ENCODE assay signal across 8 mouse cellular contexts in the genomic region with DNA sequence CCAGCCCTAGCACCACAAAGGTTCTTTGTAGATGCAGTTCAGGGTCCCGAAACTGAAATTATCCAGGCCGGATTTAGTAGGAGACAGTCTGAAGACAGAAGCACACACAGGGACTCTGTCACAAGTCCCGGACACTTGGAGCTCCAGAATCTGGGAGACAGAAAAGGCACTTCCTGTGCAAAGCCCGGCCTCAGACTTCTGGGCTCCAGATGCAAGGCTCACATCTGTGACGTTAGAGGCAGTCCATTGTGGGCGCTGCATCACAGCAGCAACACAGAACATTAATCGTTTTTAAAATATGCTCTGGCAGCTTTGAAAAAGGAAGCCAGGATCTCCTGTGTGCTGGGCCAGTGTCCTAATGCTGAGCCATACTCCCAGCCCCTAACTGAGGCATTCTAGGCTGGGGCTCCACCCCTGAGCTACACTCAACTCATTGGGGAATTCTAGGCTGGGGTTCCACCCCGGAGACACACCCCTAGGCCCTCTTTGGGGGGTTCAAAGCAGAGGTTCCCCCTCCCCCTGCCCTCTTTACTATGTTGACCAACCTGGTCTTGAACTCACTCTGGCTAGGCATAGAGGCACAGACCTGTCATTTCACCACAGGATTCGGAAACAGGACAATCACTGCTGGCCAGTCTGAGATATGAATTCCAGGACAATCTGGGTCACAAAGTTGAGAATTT. TPM values are rescaled to one million over a fixed set of nuclear protein-coding genes. Genes with fewer than 3 reads are reported as not detected.
DNase-seq lines count a peak whose midpoint lies in the region; ATAC-seq and TF ChIP-seq lines count a peak whose summit lies in the region.
"Had no signal": no experiment of that assay in that cellular context is flagged by ENCODE, and none has a peak within 500 bp of the region (broad histone marks: within the 10 kb centered on the region; RNA-seq: fewer than 3 reads in every experiment).

No protein-coding gene starts in this region.

- TF ChIP-seq POLR2A in CH12.LX (IDR thresholded peaks at IDR 0.05; ENCODE audit: low read depth, low read length): 0 out of 2 replicates have a peak, but pooled peaks have one; percentile 34

- no peak for DNase-seq in CH12.LX (ENCODE audit: extremely low read depth)
- DNase-seq in T-cell, adult 2 months (ENCODE audit: low spot score): peak; percentile 42
- DNase-seq in kidney, postnatal 0 days (ENCODE audit: low spot score): peak; percentile 83
- DNase-seq in midbrain, embryonic 10.5 days (ENCODE audit: low spot score): no peak
- DNase-seq in right cerebral cortex, adult 2 months (ENCODE audit: low spot score in 2 of 2): no peak
- DNase-seq in Muller cell, postnatal 12 days (ENCODE audit: inconsistent ontology term): no peak

- no peaks in the 10 kb centered on the region for H3K9me3 ChIP-seq in CH12.LX (replicated peaks; ENCODE audit: low read length)
- no peaks in the 10 kb centered on the region for H3K9me3 ChIP-seq in heart, embryonic 13.5 days
- no peaks in the 10 kb centered on the region for H3K9me3 ChIP-seq in kidney, postnatal 0 days (replicated peaks; ENCODE audit: low read length)
- no peaks in the 10 kb centered on the region for H3K9me3 ChIP-seq in midbrain, embryonic 10.5 days (replicated peaks)

- H3K4me1 ChIP-seq in CH12.LX (ENCODE audit: control insufficient read depth in 1 of 2, insufficient read depth in 2 of 2): peaks cover 12 to 44% of the 10 kb centered on the region in 2 experiments
- peaks cover 49% of the 10 kb centered on the region for H3K4me1 ChIP-seq in heart, embryonic 13.5 days
- peaks cover 23% of the 10 kb centered on the region for H3K4me1 ChIP-seq in kidney, postnatal 0 days (replicated peaks; ENCODE audit: insufficient read depth, low read length)
- peaks cover 60% of the 10 kb centered on the region for H3K4me1 ChIP-seq in midbrain, embryonic 10.5 days

- no peak for TF ChIP-seq EP300 in CH12.LX (IDR thresholded peaks at IDR 0.05; ENCODE audit: low read length)

- peak overlapping the region; percentile 97 for H3K9ac ChIP-seq in CH12.LX (ENCODE audit: insufficient read depth, low read depth)
- peak overlapping the region; percentile 91 for H3K9ac ChIP-seq in heart, embryonic 13.5 days
- H3K9ac ChIP-seq in kidney, postnatal 0 days (ENCODE audit: low read depth, low read length): peak overlapping the region; percentile 65; the same call in 1 of the 2 replicates

- peaks cover 27% of the 10 kb centered on the region for H3K79me2 ChIP-seq in CH12.LX (replicated peaks; ENCODE audit: control insufficient read depth, extremely low read depth, insufficient read depth, poor library complexity, severe bottlenecking)

- H3K4me3 ChIP-seq in CH12.LX (replicated peaks in 1 of 3; ENCODE audit: low read depth in 2 of 3, low read length in 2 of 3, poor library complexity in 1 of 3): peak overlapping the region; percentile 51 to 90 (median 58)
- peak overlapping the region; percentile 83 for H3K4me3 ChIP-seq in heart, embryonic 13.5 days
- no peak overlapping the region for H3K4me3 ChIP-seq in kidney, postnatal 0 days (replicated peaks; ENCODE audit: low read depth, low read length)
- H3K4me3 ChIP-seq in midbrain, embryonic 10.5 days: peak overlapping the region; percentile 74

- 44% methylated on average over 9 of the region's 9 CpGs for WGBS in heart, embryonic 13.5 days
- WGBS in kidney, postnatal 0 days: 30% methylated on average over 9 of the region's 9 CpGs
- 73% methylated on average over 9 of the region's 9 CpGs for WGBS in midbrain, embryonic 10.5 days

- dilution Hi-C loops in CH12.LX (cut with MboI; ENCODE audit: extremely low pct_ligation_motif_present, extremely low pct_unique_long_range_greater_than_20kb, low sequenced_read_pairs): no loop called here

- H3K27ac ChIP-seq in CH12.LX (ENCODE audit: insufficient read depth, low read depth): peak overlapping the region; percentile 96
- H3K27ac ChIP-seq in heart, embryonic 13.5 days (replicated peaks): peak overlapping the region; percentile 100
- H3K27ac ChIP-seq in kidney, postnatal 0 days: peak overlapping the region; percentile 99
- peak overlapping the region; percentile 100 for H3K27ac ChIP-seq in midbrain, embryonic 10.5 days (replicated peaks)

- no peak for TF ChIP-seq RAD21 in CH12.LX (IDR thresholded peaks at IDR 0.05; ENCODE audit: low read depth, low read length)

- TF ChIP-seq CTCF in CH12.LX (conservative IDR thresholded peaks at IDR 0.05 in 1 of 2, IDR thresholded peaks at IDR 0.05 in 1 of 2; ENCODE audit: low read depth in 2 of 2, low read length in 2 of 2): no peak
- no peak for TF ChIP-seq CTCF in kidney, postnatal 0 days (IDR thresholded peaks at IDR 0.05; ENCODE audit: low read depth)

- in situ Hi-C loops in CH12.LX (cut with MboI; ENCODE audit: low pct_ligation_motif_present, low pct_unique_long_range_greater_than_20kb, low sequenced_read_pairs): no loop called here

- ATAC-seq in heart, embryonic 13.5 days (ENCODE audit: extremely low read depth, insufficient number of reproducible peaks, low FRiP score, low TSS enrichment): no peak
- ATAC-seq in kidney, postnatal 0 days (replicated peaks; ENCODE audit: low FRiP score, low read depth): no peak

- H3K4me2 ChIP-seq in CH12.LX (ENCODE audit: insufficient read depth, low read depth, poor library complexity, severe bottlenecking): peak overlapping the region; percentile 84
- H3K4me2 ChIP-seq in heart, embryonic 13.5 days: peak overlapping the region; percentile 93
- peak overlapping the region; percentile 68 for H3K4me2 ChIP-seq in kidney, postnatal 0 days (ENCODE audit: low read length)

- H3K36me3 ChIP-seq in CH12.LX (replicated peaks in 1 of 2; ENCODE audit: control insufficient read depth in 1 of 2, insufficient read depth in 1 of 2, low read length in 1 of 2): peaks cover 10 to 18% of the 10 kb centered on the region in 2 experiments
- peaks cover 11% of the 10 kb centered on the region for H3K36me3 ChIP-seq in heart, embryonic 13.5 days
- H3K36me3 ChIP-seq in kidney, postnatal 0 days (ENCODE audit: insufficient read depth, low read length): no peaks in the 10 kb centered on the region
- peaks cover 20% of the 10 kb centered on the region for H3K36me3 ChIP-seq in midbrain, embryonic 10.5 days

- no peaks in the 10 kb centered on the region for H3K27me3 ChIP-seq in CH12.LX (replicated peaks)
- H3K27me3 ChIP-seq in heart, embryonic 13.5 days (replicated peaks): no peaks in the 10 kb centered on the region
- no peaks in the 10 kb centered on the region for H3K27me3 ChIP-seq in kidney, postnatal 0 days (ENCODE audit: insufficient read depth, low read length)
- no peaks in the 10 kb centered on the region for H3K27me3 ChIP-seq in midbrain, embryonic 10.5 days (ENCODE audit: low read depth, poor library complexity, severe bottlenecking)

TF ChIP-seq in CH12.LX, 34 proteins besides CTCF, POLR2A, EP300 and RAD21 (continues in another document):
- no peak for TF ChIP-seq BHLHE40 (IDR thresholded peaks at IDR 0.05; ENCODE audit: low read depth, low read length)
- 0 out of 2 replicates have a peak, but pooled peaks have one; percentile 13 for TF ChIP-seq NRF1 (IDR thresholded peaks at IDR 0.05; ENCODE audit: low read depth, low read length)
- no peak for TF ChIP-seq E2F4 (IDR thresholded peaks at IDR 0.05; ENCODE audit: insufficient replicate concordance, low read depth, low read length)
- no peak for TF ChIP-seq SMC3 (IDR thresholded peaks at IDR 0.05; ENCODE audit: low read depth, low read length)
- TF ChIP-seq USF1 (IDR thresholded peaks at IDR 0.05; ENCODE audit: low read depth, low read length): no peak
- TF ChIP-seq JUND (conservative IDR thresholded peaks at IDR 0.05; ENCODE audit: low read depth, low read length): no peak
- TF ChIP-seq CHD2 (IDR thresholded peaks at IDR 0.05; ENCODE audit: low read length): peak; percentile 63
- TF ChIP-seq PAX5 (IDR thresholded peaks at IDR 0.05; ENCODE audit: low read length): no peak
- TF ChIP-seq NELFE (IDR thresholded peaks at IDR 0.05; ENCODE audit: low read depth, low read length): 0 out of 2 replicates have a peak, but pooled peaks have one; percentile 27

RNA-seq across cellular contexts. Expression of a gene that starts 2.0 kb away (rescaled TPM):
- total RNA-seq in CH12.LX (2012; rRNA removed) (252 and 284 TPM in 2 replicates), CH12.LX (2014; rRNA removed) (261 and 284 TPM in 2 replicates)
- 482 and 497 TPM in 2 replicates for polyA plus RNA-seq in CH12.LX (2012; ENCODE audit: insufficient read length, low read depth)
- 122 and 141 TPM in 2 replicates for polyA plus RNA-seq in heart, embryonic 13.5 days (2015; fragmentation: Nextera tagmentation; extraction: Ambion mirVana)
- 220 and 238 TPM in 2 replicates for polyA plus RNA-seq in kidney, postnatal 0 days (2015; fragmentation: Nextera tagmentation; extraction: Ambion mirVana)
- polyA plus RNA-seq in midbrain, embryonic 10.5 days (2016; fragmentation: Nextera tagmentation; extraction: Ambion mirVana): 296 and 334 TPM in 2 replicates

RNA-seq across cellular contexts. Expression of a gene that starts 22.0 kb away (rescaled TPM):
- 0.30 TPM in 1 of 2 replicates, not detected in the other for total RNA-seq in CH12.LX (2012; rRNA removed)
- total RNA-seq in CH12.LX (2014; rRNA removed): not detected in 2 replicates
- 0.39 TPM in 1 of 2 replicates, not detected in the other for polyA plus RNA-seq in CH12.LX (2012; ENCODE audit: insufficient read length, low read depth)
- 2.5 and 2.6 TPM in 2 replicates for polyA plus RNA-seq in heart, embryonic 13.5 days (2015; fragmentation: Nextera tagmentation; extraction: Ambion mirVana)
- polyA plus RNA-seq in kidney, postnatal 0 days (2015; fragmentation: Nextera tagmentation; extraction: Ambion mirVana): 6.5 and 7.9 TPM in 2 replicates
- polyA plus RNA-seq in midbrain, embryonic 10.5 days (2016; fragmentation: Nextera tagmentation; extraction: Ambion mirVana): 8.0 and 13.5 TPM in 2 replicates

RNA-seq across cellular contexts. Expression of a gene that starts 22.2 kb away (rescaled TPM):
- total RNA-seq in CH12.LX (2012; rRNA removed) (0.47 and 0.55 TPM in 2 replicates), CH12.LX (2014; rRNA removed) (not detected in 2 replicates)
- 3.4 TPM in 2 replicates for polyA plus RNA-seq in CH12.LX (2012; ENCODE audit: insufficient read length, low read depth)
- 15.8 and 16.4 TPM in 2 replicates for polyA plus RNA-seq in heart, embryonic 13.5 days (2015; fragmentation: Nextera tagmentation; extraction: Ambion mirVana)
- polyA plus RNA-seq in kidney, postnatal 0 days (2015; fragmentation: Nextera tagmentation; extraction: Ambion mirVana): 37.0 and 41.5 TPM in 2 replicates
- polyA plus RNA-seq in midbrain, embryonic 10.5 days (2016; fragmentation: Nextera tagmentation; extraction: Ambion mirVana): 110 and 169 TPM in 2 replicates

RNA-seq across cellular contexts. Expression of a gene that starts 31.5 kb away (rescaled TPM):
- total RNA-seq in CH12.LX (2012; rRNA removed): not detected in 2 replicates
- not detected in 2 replicates for total RNA-seq in CH12.LX (2014; rRNA removed)
- polyA plus RNA-seq in CH12.LX (2012; ENCODE audit: insufficient read length, low read depth): not detected in 2 replicates
- 1.2 and 1.4 TPM in 2 replicates for polyA plus RNA-seq in heart, embryonic 13.5 days (2015; fragmentation: Nextera tagmentation; extraction: Ambion mirVana)
- polyA plus RNA-seq in kidney, postnatal 0 days (2015; fragmentation: Nextera tagmentation; extraction: Ambion mirVana): 24.5 and 24.8 TPM in 2 replicates
- 0.46 and 0.67 TPM in 2 replicates for polyA plus RNA-seq in midbrain, embryonic 10.5 days (2016; fragmentation: Nextera tagmentation; extraction: Ambion mirVana)

RNA-seq across cellular contexts. Expression of a gene that starts 33.8 kb away (rescaled TPM):
- total RNA-seq in CH12.LX (2012; rRNA removed) (not detected in 2 replicates), CH12.LX (2014; rRNA removed) (not detected in 2 replicates)
- polyA plus RNA-seq in CH12.LX (2012; ENCODE audit: insufficient read length, low read depth): not detected in 2 replicates
- polyA plus RNA-seq in heart, embryonic 13.5 days (2015; fragmentation: Nextera tagmentation; extraction: Ambion mirVana): 0.25 and 0.96 TPM in 2 replicates
- 0.14 TPM in 1 of 2 replicates, not detected in the other for polyA plus RNA-seq in kidney, postnatal 0 days (2015; fragmentation: Nextera tagmentation; extraction: Ambion mirVana)
- 0.16 and 0.46 TPM in 2 replicates for polyA plus RNA-seq in midbrain, embryonic 10.5 days (2016; fragmentation: Nextera tagmentation; extraction: Ambion mirVana)
- total RNA-seq: left cerebral cortex, postnatal 10 days had no signal

Comparison
In these comparisons a context has a peak if more than half of its experiments do, and no peak if none do; other contexts are left out.
1. DNase-seq: peak in T-cell, adult 2 months (single experiment) and kidney, postnatal 0 days (single experiment); none in CH12.LX (single experiment), midbrain, embryonic 10.5 days (single experiment), right cerebral cortex, adult 2 months (0 of 2) and Muller cell, postnatal 12 days (single experiment).
2. Peak in every context shown above with its lines, with median percentiles within 50 percentile points of each other: H3K27ac ChIP-seq, H3K4me2 ChIP-seq and H3K9ac ChIP-seq.